Mouse (Mus musculus): ENCODE measurements around the gene Ddx19b. TPM values are rescaled to one million over a fixed set of nuclear protein-coding genes. Genes with fewer than 3 reads are reported as not detected.
A peak's percentile ranks its signal among the peaks of the same experiment; 100 is the strongest.
"Not testable (repeated sequence)": the region's sequence is repeated elsewhere in the genome, so short reads cannot be mapped to it uniquely, and the experiment has no call there.

Gene Ddx19b
- total RNA-seq, 2 experiments from 2014 or later: 10.2 to 10.7 TPM

- DNase-seq (ENCODE audit: low spot score in 2 of 2): no peak
Measured at GRCm38 (mm10) chr8:110966586-110966985, 65.0 kb downstream of the Ddx19b start.

- DNase-seq (ENCODE audit: low spot score in 2 of 2): peak; percentile 48 to 75
Measured at GRCm38 (mm10) chr8:110965594-110965993, 66.0 kb downstream of the Ddx19b start.

- no peak for DNase-seq (ENCODE audit: low spot score in 2 of 2)
Measured at GRCm38 (mm10) chr8:110964666-110965065, 66.9 kb downstream of the Ddx19b start.

- no peak for DNase-seq (ENCODE audit: low spot score in 2 of 2)
Measured at GRCm38 (mm10) chr8:110963051-110963450, 68.5 kb downstream of the Ddx19b start.

- DNase-seq (ENCODE audit: low spot score in 2 of 2): no peak
Measured at GRCm38 (mm10) chr8:110959906-110960305, 71.6 kb downstream of the Ddx19b start.

- no peak for DNase-seq (ENCODE audit: low spot score in 2 of 2)
Measured at GRCm38 (mm10) chr8:110959071-110959780, 72.3 kb downstream of the Ddx19b start.

GRCm38 (mm10) chr8:110958553-110958952 is 73.0 kb downstream of the Ddx19b start:
- DNase-seq (ENCODE audit: low spot score in 2 of 2): not testable (repeated sequence)

- DNase-seq (ENCODE audit: low spot score in 2 of 2): no peak
Measured at GRCm38 (mm10) chr8:110958135-110958534, 73.4 kb downstream of the Ddx19b start.

- no peak for DNase-seq (ENCODE audit: low spot score in 2 of 2)
Measured at GRCm38 (mm10) chr8:110957471-110957870, 74.1 kb downstream of the Ddx19b start.

GRCm38 (mm10) chr8:110956619-110957450 is 74.7 kb downstream of the Ddx19b start:
- DNase-seq (ENCODE audit: low spot score in 2 of 2): no peak

GRCm38 (mm10) chr8:110954776-110955175 is 76.8 kb downstream of the Ddx19b start:
- no peak for DNase-seq (ENCODE audit: low spot score in 2 of 2)

Small RNA genes lying within 50 kb of the gene (microRNA-seq; reads per million reads assigned to microRNA genes)
- not detected for gene Gm24103
- gene Mir3473d: not detected

Other genes starting within 250 kb of the Ddx19b start
- gene Il34, start 225.8 kb downstream of the Ddx19b start, total RNA-seq (2021): 10 to 100 TPM in 1 of 2 experiments, 1 to 10 TPM in 1; 7.9 to 10.4 TPM
- gene Cog4, start 185.2 kb downstream of the Ddx19b start, total RNA-seq (2021): 10 to 100 TPM; 59.5 to 66.6 TPM
- 10 to 100 TPM; 56.3 to 63.0 TPM for gene Sf3b3, start 185.0 kb downstream of the Ddx19b start, total RNA-seq (2021)
- 1 to 10 TPM; 5.9 to 6.5 TPM for gene Fuk, start 129.3 kb downstream of the Ddx19b start, total RNA-seq (2021)
- gene St3gal2, start 111.8 kb downstream of the Ddx19b start, total RNA-seq (2021): 10 to 100 TPM; 44.0 to 44.9 TPM
- 10 to 100 TPM; 50.6 to 56.3 TPM for gene Ddx19a, start 34.0 kb downstream of the Ddx19b start, total RNA-seq (2021)
- gene Aars, start 1.4 kb upstream of the Ddx19b start, total RNA-seq (2021): 10 to 100 TPM; 47.1 to 52.3 TPM
- gene Exosc6, start 24.6 kb upstream of the Ddx19b start, total RNA-seq (2021): not detected
- 1 to 10 TPM; 1.4 to 2.4 TPM for gene Clec18a, start 60.7 kb upstream of the Ddx19b start, total RNA-seq (2021)
- gene Pdpr, start 62.9 kb upstream of the Ddx19b start, total RNA-seq (2021): 10 to 100 TPM; 43.0 to 49.6 TPM
- gene Glg1, start 227.5 kb upstream of the Ddx19b start, total RNA-seq (2021): 10 to 100 TPM; 90.1 to 92.8 TPM